ENCODE assay signal across 21 mouse cellular contexts in the genomic region with DNA sequence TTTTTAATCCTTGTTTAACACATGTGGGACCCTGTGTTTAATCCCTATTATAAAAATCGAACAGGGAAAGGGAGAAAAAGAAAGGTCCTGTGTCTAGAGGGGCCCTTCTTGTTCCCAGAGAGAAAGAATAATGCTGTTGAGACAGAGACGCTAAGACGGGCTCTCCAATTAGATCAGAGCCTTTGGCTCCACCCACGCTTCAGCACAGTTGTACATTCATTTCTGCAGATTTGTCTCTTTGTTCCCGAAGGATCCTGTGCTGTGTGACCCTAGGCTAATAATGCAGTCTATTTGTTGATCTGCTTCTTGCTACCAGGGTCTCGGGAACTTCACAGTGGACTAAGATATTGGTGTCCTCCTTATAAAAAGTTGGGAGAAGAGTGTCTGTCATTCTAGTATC.
"Had no signal": no experiment of that assay in that cellular context is flagged by ENCODE, and none has a peak within 500 bp of the region (broad histone marks: within the 10 kb centered on the region; RNA-seq: fewer than 3 reads in every experiment).

No protein-coding gene starts in this region.

- H3K9me3 ChIP-seq: limb, embryonic 10.5 days; liver, embryonic 12.5 days; liver, embryonic 15.5 days; lung, embryonic 15.5 days; stomach, embryonic 15.5 days had no signal

- H3K4me1 ChIP-seq: liver, embryonic 12.5 days; liver, embryonic 15.5 days; lung, embryonic 15.5 days; neural tube, embryonic 13.5 days; stomach, embryonic 15.5 days had no signal

- H3K4me3 ChIP-seq: limb, embryonic 10.5 days; limb, embryonic 13.5 days; liver, embryonic 12.5 days; liver, embryonic 15.5 days; lung, embryonic 15.5 days; midbrain, embryonic 13.5 days; myocyte; neural tube, embryonic 13.5 days; stomach, embryonic 15.5 days had no signal

- DNase-seq: kidney, adult 9 months; kidney, postnatal 14 days; kidney, postnatal 4 days; liver; lung, adult 18-20 months; lung, postnatal 10 days; lung, postnatal 36 days; retina, postnatal 1 day; right cerebral cortex, postnatal 25 days; spleen, adult 18-20 months; thymus, postnatal 25 days had no signal

- H3K36me3 ChIP-seq: limb, embryonic 10.5 days; limb, embryonic 13.5 days; liver, embryonic 12.5 days; liver, embryonic 15.5 days; lung, embryonic 15.5 days; midbrain, embryonic 13.5 days; neural tube, embryonic 13.5 days; stomach, embryonic 15.5 days had no signal

- H3K27me3 ChIP-seq: liver, embryonic 12.5 days; liver, embryonic 15.5 days; lung, embryonic 15.5 days; midbrain, embryonic 13.5 days; neural tube, embryonic 13.5 days; stomach, embryonic 15.5 days had no signal

- H3K9ac ChIP-seq: limb, embryonic 13.5 days; liver, embryonic 12.5 days; liver, embryonic 15.5 days; lung, embryonic 15.5 days; midbrain, embryonic 13.5 days; neural tube, embryonic 13.5 days; stomach, embryonic 15.5 days had no signal

- ATAC-seq: liver, embryonic 12.5 days; midbrain, embryonic 13.5 days; midbrain, embryonic 16.5 days had no signal

- H3K27ac ChIP-seq: limb, embryonic 10.5 days; limb, embryonic 13.5 days; liver, embryonic 12.5 days; liver, embryonic 15.5 days; lung, embryonic 15.5 days; midbrain, embryonic 13.5 days; neural tube, embryonic 13.5 days; stomach, embryonic 15.5 days had no signal

- H3K4me2 ChIP-seq: limb, embryonic 13.5 days; liver, embryonic 12.5 days; liver, embryonic 15.5 days; lung, embryonic 15.5 days; midbrain, embryonic 13.5 days; neural tube, embryonic 13.5 days; stomach, embryonic 15.5 days had no signal
